Mouse (Mus musculus) C2C12 (cell line): ENCODE measurements around the gene Tent2.

Experiments
- CEBPB ChIP-seq: IDR thresholded peaks from one replicate; pipeline ENCODE4 v1.6.1; 2011; ENCODE audit warnings: low read depth, mild to moderate bottlenecking, control low read depth, moderate library complexity
- CTCF ChIP-seq: IDR thresholded peaks from one replicate; pipeline ENCODE4 v1.5.1; 2011; ENCODE audit not compliant: control insufficient read depth, insufficient read depth, insufficient read length
- FOSL1 ChIP-seq: IDR thresholded peaks from one replicate; pipeline ENCODE4 v1.8.0; 2011; ENCODE audit warnings: mild to moderate bottlenecking, low read length; ENCODE audit not compliant: poor library complexity, insufficient read depth, severe bottlenecking
- MAX ChIP-seq: IDR thresholded peaks from one replicate; pipeline ENCODE4 v1.6.1; 2011; ENCODE audit warnings: mild to moderate bottlenecking, control low read depth
- MYOD1 ChIP-seq: IDR thresholded peaks from one replicate; pipeline ENCODE4 v1.6.1; 2011; ENCODE audit warnings: low read depth; ENCODE audit not compliant: control insufficient read depth, insufficient read length
- USF1 ChIP-seq: IDR thresholded peaks from one replicate; pipeline ENCODE4 v1.6.1; 2011; ENCODE audit warnings: low read depth, mild to moderate bottlenecking, control low read depth, moderate library complexity

DNA sequence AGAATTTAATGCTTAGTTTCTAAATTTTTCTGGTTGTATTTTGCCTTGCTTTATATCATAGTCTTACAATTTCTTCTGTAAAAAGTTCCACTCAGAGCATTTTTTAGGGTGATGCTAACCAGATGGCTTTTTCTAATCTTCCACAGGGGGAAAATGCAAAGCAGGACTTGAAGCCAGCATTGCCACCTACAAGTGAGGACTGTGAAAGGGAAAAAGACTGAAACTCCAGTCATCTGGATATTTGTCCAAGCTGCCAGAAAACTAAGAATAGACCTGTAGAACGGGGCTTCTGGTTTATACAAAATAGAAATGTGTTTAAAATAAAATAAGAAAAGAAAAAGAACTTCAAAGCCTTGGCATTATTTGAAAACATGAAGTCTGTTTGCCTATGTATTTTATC, 19.6 kb upstream of the Tent2 start:
- TF ChIP-seq CTCF (no peak), MYOD1 (no peak), MAX (no peak), CEBPB (no peak), FOSL1 (no peak), USF1 (no peak)
